ENCODE assay signal across 8 mouse cellular contexts in genomic region chr2:28751658-28752057, GRCm38 (mm10). TPM values are rescaled to one million over a fixed set of nuclear protein-coding genes. Genes with fewer than 3 reads are reported as not detected.
DNase-seq lines count a peak whose midpoint lies in the region; ATAC-seq and TF ChIP-seq lines count a peak whose summit lies in the region.

No protein-coding gene starts in this region.

- no peak for TF ChIP-seq POLR2A in brain, embryonic 14.5 days (IDR thresholded peaks at IDR 0.05; ENCODE audit: borderline replicate concordance, extremely low read depth, insufficient read depth, insufficient read length, poor library complexity, severe bottlenecking)

- ATAC-seq in heart, embryonic 14.5 days (ENCODE audit: insufficient number of reproducible peaks, insufficient read depth, low FRiP score, low read depth) = no peak
- no peak for ATAC-seq in hindbrain, embryonic 12.5 days (ENCODE audit: low FRiP score)
- ATAC-seq in midbrain, embryonic 12.5 days (ENCODE audit: low FRiP score, low read depth) = no peak

- H3K4me2 ChIP-seq in heart, embryonic 14.5 days (ENCODE audit: low read length) = peak overlapping the region; percentile 69
- peak overlapping the region; percentile 68 for H3K4me2 ChIP-seq in hindbrain, embryonic 12.5 days (replicated peaks)
- peak overlapping the region; percentile 66 for H3K4me2 ChIP-seq in midbrain, embryonic 12.5 days (replicated peaks)

- H3K9ac ChIP-seq in heart, embryonic 14.5 days (ENCODE audit: low read length) = peak overlapping the region; percentile 59
- H3K9ac ChIP-seq in hindbrain, embryonic 12.5 days = peak overlapping the region; percentile 40; the same call in 1 of the 2 replicates
- H3K9ac ChIP-seq in midbrain, embryonic 12.5 days (replicated peaks) = peak overlapping the region; percentile 38

- H3K4me3 ChIP-seq in heart, embryonic 14.5 days (ENCODE audit: control insufficient read depth in 1 of 2, insufficient read depth in 1 of 2, low read depth in 1 of 2, low read length in 2 of 2) = peak overlapping the region; percentile 26 to 40
- H3K4me3 ChIP-seq in hindbrain, embryonic 12.5 days = peak overlapping the region; percentile 33
- peak overlapping the region; percentile 40 for H3K4me3 ChIP-seq in midbrain, embryonic 12.5 days

- 13% methylated on average over 17 of the region's 17 CpGs for WGBS in heart, embryonic 14.5 days
- 3% methylated on average over 17 of the region's 17 CpGs for WGBS in hindbrain, embryonic 12.5 days
- WGBS in midbrain, embryonic 12.5 days = 9% methylated on average over 17 of the region's 17 CpGs

- no peaks in the 10 kb centered on the region for H3K9me3 ChIP-seq in heart, embryonic 14.5 days (ENCODE audit: control insufficient read depth, low read length)
- no peaks in the 10 kb centered on the region for H3K9me3 ChIP-seq in hindbrain, embryonic 12.5 days (replicated peaks)
- no peaks in the 10 kb centered on the region for H3K9me3 ChIP-seq in midbrain, embryonic 12.5 days

- peaks cover 0 to 18% of the 10 kb centered on the region in 2 experiments; a peak in 2 of 4 replicates for H3K4me1 ChIP-seq in heart, embryonic 14.5 days (ENCODE audit: control insufficient read depth in 2 of 2, insufficient read depth in 2 of 2, low read length in 2 of 2)
- H3K4me1 ChIP-seq in hindbrain, embryonic 12.5 days = peaks cover 38% of the 10 kb centered on the region
- peaks cover 23% of the 10 kb centered on the region for H3K4me1 ChIP-seq in midbrain, embryonic 12.5 days

- H3K27ac ChIP-seq in heart, embryonic 14.5 days (replicated peaks in 1 of 2; ENCODE audit: control insufficient read depth in 1 of 2, insufficient read depth in 1 of 2, low read depth in 2 of 2, low read length in 2 of 2) = no peak overlapping the region
- no peak overlapping the region for H3K27ac ChIP-seq in hindbrain, embryonic 12.5 days
- 0 out of 2 replicates have a peak overlapping the region, but pooled peaks have one; percentile 49 for H3K27ac ChIP-seq in midbrain, embryonic 12.5 days (replicated peaks)

- no peak for TF ChIP-seq CTCF in brain, embryonic 14.5 days (IDR thresholded peaks at IDR 0.05; ENCODE audit: borderline replicate concordance, extremely low read depth, insufficient read depth, insufficient read length)

- H3K36me3 ChIP-seq in heart, embryonic 14.5 days (ENCODE audit: control insufficient read depth, insufficient read depth, low read length) = no peaks in the 10 kb centered on the region
- H3K36me3 ChIP-seq in hindbrain, embryonic 12.5 days = no peaks in the 10 kb centered on the region
- no peaks in the 10 kb centered on the region for H3K36me3 ChIP-seq in midbrain, embryonic 12.5 days

- DNase-seq in heart, adult 11 months = no peak
- peak; percentile 60 for DNase-seq in brain, embryonic 14.5 days (ENCODE audit: low read depth)
- DNase-seq in cerebellum, adult 18-20 months = no peak
- DNase-seq in right cerebral cortex, postnatal 4 days = no peak
- no peak for DNase-seq in right cerebral cortex, postnatal 25 days

- peaks cover 37% of the 10 kb centered on the region for H3K27me3 ChIP-seq in heart, embryonic 14.5 days (ENCODE audit: control insufficient read depth, insufficient read depth, low read length)
- H3K27me3 ChIP-seq in hindbrain, embryonic 12.5 days = peaks cover 68% of the 10 kb centered on the region
- H3K27me3 ChIP-seq in midbrain, embryonic 12.5 days = peaks cover 67% of the 10 kb centered on the region

RNA-seq across cellular contexts. Expression of gene Ak8, which starts 51.7 kb away (rescaled TPM):
- polyA plus RNA-seq in heart, embryonic 14.5 days (2014; fragmentation: Nextera tagmentation; extraction: Ambion mirVana) = 0.24 and 0.54 TPM in 2 replicates
- polyA plus RNA-seq in brain, embryonic 14.5 days (2012; rRNA removed) = 1.3 and 1.5 TPM in 2 replicates
- 1.2 and 1.4 TPM in 2 replicates for polyA plus RNA-seq in hindbrain, embryonic 12.5 days (2016; fragmentation: Nextera tagmentation; extraction: Ambion mirVana)
- polyA plus RNA-seq in midbrain, embryonic 12.5 days (2016; fragmentation: Nextera tagmentation; extraction: Ambion mirVana) = 0.81 and 1.1 TPM in 2 replicates

RNA-seq across cellular contexts. Expression of gene Spaca9, which starts 52.1 kb away (rescaled TPM):
- 0.43 and 2.7 TPM in 2 replicates for polyA plus RNA-seq in heart, embryonic 14.5 days (2014; fragmentation: Nextera tagmentation; extraction: Ambion mirVana)
- polyA plus RNA-seq in brain, embryonic 14.5 days (2012; rRNA removed) = 1.5 and 2.4 TPM in 2 replicates
- 2.1 and 3.8 TPM in 2 replicates for polyA plus RNA-seq in hindbrain, embryonic 12.5 days (2016; fragmentation: Nextera tagmentation; extraction: Ambion mirVana)
- 0.79 and 1.0 TPM in 2 replicates for polyA plus RNA-seq in midbrain, embryonic 12.5 days (2016; fragmentation: Nextera tagmentation; extraction: Ambion mirVana)
